Mouse (Mus musculus) midbrain, embryonic 10.5 days (tissue): ENCODE data around the gene Ppp4r1. TPM values are rescaled to one million over a fixed set of nuclear protein-coding genes. Genes with fewer than 3 reads are reported as not detected.

ENCODE experiments used
- DNase-seq: peaks from one replicate; pipeline ENCODE4 v3.0.0-alpha.2; 2017; ENCODE audit warnings: low spot score
- H3K27ac ChIP-seq: fragments of 300-500 bp; sonication (generic); replicated peaks from 2 replicates; pipeline ENCODE4 v1.5.1; 2016; ENCODE audit warnings: mild to moderate bottlenecking
- H3K27me3 ChIP-seq: fragments of 300-500 bp; sonication (generic); 2 replicates; pipeline ENCODE4 v1.6.1; 2016; ENCODE audit warnings: low read depth, mild to moderate bottlenecking; ENCODE audit not compliant: poor library complexity, severe bottlenecking
- H3K36me3 ChIP-seq: fragments of 300-500 bp; sonication (generic); 2 replicates; pipeline ENCODE4 v1.6.1; 2016; ENCODE audit warnings: mild to moderate bottlenecking, moderate library complexity
- H3K4me1 ChIP-seq: fragments of 300-500 bp; sonication (generic); 2 replicates; pipeline ENCODE4 v1.6.1; 2016
- H3K4me3 ChIP-seq: fragments of 300-500 bp; sonication (generic); 2 replicates; pipeline ENCODE4 v1.5.1; 2016; ENCODE audit warnings: mild to moderate bottlenecking, moderate library complexity
- H3K9me3 ChIP-seq: fragments of 300-500 bp; sonication (generic); replicated peaks from 2 replicates; pipeline ENCODE4 v1.6.1; 2016; ENCODE audit warnings: mild to moderate bottlenecking
- WGBS: fragments of 180-500 bp; shearing (Covaris S2); methylation state at CpG from one replicate; pipeline ENCODE4 v1.1.7; 2016; 5-methylcytosine and 5-hydroxymethylcytosine counted together
- polyA plus RNA-seq: library from polyadenylated mRNA; unstranded; fragments of >200 nt; fragmentation: Nextera tagmentation; extraction: Ambion mirVana; gene quantifications from 2 replicates; pipeline ENCODE4 v1.2.1, GENCODE M21; 2016

Gene Ppp4r1
- polyA plus RNA-seq, 1 experiment from 2014 or later: 58.2 TPM

DNA sequence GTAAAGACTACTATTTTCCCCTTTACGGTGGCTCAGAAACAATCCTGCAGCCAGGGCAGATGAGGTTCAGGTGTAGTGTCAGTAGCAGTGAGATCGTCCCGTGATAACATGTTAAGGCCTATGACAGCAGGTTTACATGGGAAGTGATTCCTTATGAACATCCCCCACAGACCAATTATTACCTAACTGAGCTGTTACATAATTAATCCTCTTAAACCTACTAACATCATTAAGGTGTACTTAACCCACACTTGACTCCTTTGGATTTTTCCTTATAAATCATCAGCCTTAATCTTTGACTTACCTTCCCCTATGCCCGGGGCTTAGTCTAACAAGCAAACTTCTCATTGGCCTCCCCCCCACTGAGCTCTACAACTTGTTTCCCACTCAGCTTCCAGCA lies 90.8 kb downstream of the Ppp4r1 start:
- 85% methylated on average over 4 of the region's 4 CpGs for WGBS
- Histone ChIP-seq H3K4me1 (peaks cover 13% of the 10 kb centered on the region), H3K4me3 (no peak overlapping the region), H3K27ac (no peak overlapping the region), H3K9me3 (no peaks in the 10 kb centered on the region), H3K36me3 (no peaks in the 10 kb centered on the region), H3K27me3 (no peaks in the 10 kb centered on the region)
- DNase-seq: no peak

DNA sequence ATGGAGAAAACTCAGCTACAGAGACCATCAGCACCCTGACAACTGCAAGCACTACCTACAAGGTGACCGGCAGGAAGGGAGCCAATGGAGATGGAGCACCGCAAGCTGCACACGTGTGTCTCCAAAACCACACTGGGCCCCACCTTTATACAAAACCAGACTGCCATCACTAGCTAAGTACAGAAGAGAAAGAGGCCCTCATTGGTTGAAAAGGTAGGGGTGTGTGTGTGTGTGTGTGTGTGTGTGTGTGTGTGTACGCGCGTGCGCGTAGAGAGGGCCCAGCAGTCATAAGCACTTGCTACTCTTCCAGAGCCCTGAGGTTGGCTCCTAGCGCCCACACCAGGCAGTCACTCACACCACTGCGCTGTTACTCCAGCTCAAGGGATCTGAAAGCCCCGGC lies 91.5 kb downstream of the Ppp4r1 start:
- no peak overlapping the region for H3K4me3 ChIP-seq
- H3K4me1 ChIP-seq: peaks cover 13% of the 10 kb centered on the region
- H3K36me3 ChIP-seq: no peaks in the 10 kb centered on the region
- no peak overlapping the region for H3K27ac ChIP-seq
- H3K27me3 ChIP-seq: no peaks in the 10 kb centered on the region
- WGBS: 90% methylated on average over 11 of the region's 11 CpGs
- H3K9me3 ChIP-seq: no peaks in the 10 kb centered on the region
- DNase-seq: no peak

DNA sequence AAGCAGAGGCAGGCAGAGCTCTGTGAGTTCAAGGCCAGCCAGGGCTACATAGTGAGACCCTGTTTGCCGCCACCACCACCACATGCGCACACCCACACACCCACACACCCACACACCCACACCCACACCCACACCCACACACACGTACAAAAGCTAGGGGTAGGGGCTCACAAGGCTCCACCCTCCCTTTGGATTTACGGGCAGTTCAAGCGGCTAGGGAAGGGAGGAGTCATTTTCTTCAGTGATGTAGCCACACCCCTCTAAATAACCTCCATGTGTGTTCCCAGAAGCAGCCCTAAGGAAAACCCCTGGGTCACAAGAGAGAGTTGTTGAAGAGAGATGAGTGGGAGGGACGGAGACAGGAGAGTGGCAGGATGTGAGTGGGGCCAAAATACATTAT lies 94.7 kb downstream of the Ppp4r1 start:
- H3K36me3 ChIP-seq: no peaks in the 10 kb centered on the region
- no peaks in the 10 kb centered on the region for H3K27me3 ChIP-seq
- WGBS: 85% methylated on average over 6 of the region's 6 CpGs
- H3K27ac ChIP-seq: no peak overlapping the region
- H3K4me1 ChIP-seq: peaks cover 6% of the 10 kb centered on the region
- no peak overlapping the region for H3K4me3 ChIP-seq
- DNase-seq: no peak
- H3K9me3 ChIP-seq: no peaks in the 10 kb centered on the region

DNA sequence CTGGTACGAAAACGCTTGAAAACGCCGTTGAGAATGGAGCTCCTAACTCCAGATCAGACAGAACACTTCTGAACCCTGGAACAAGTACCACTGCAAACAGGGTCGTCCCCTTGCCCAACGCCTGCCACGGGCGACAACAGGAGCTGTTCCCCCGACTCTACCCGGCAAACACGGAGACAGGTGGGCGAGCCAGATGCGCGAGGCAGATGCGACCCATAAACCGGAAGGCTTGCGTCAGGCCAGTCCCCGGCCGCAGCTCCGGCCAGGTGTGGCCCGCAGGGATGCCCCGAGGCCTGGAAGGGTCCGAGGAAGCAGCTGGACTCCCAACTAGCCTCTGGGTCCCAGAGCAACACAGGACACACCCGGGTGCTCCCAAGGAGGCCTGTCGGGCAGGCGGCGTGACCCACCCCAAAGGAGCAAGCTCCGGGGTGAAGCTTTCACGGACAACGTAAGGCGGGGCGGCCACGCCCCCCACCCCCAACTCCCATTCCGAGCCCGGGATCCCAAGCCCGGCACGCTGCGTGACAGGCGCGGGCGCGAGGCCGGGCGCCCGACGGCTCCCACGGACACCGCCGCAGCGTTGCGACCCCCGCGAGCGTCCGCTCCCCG lies 101.8 kb downstream of the Ppp4r1 start:
- H3K4me3 ChIP-seq: peak overlapping the region; percentile 98
- H3K36me3 ChIP-seq: no peaks in the 10 kb centered on the region
- peaks cover 33% of the 10 kb centered on the region for H3K4me1 ChIP-seq
- peak overlapping the region; percentile 91 for H3K27ac ChIP-seq
- under 1% methylated on average over 56 of the region's 56 CpGs for WGBS
- no peaks in the 10 kb centered on the region for H3K27me3 ChIP-seq
- DNase-seq: no peak
- H3K9me3 ChIP-seq: no peaks in the 10 kb centered on the region

DNA sequence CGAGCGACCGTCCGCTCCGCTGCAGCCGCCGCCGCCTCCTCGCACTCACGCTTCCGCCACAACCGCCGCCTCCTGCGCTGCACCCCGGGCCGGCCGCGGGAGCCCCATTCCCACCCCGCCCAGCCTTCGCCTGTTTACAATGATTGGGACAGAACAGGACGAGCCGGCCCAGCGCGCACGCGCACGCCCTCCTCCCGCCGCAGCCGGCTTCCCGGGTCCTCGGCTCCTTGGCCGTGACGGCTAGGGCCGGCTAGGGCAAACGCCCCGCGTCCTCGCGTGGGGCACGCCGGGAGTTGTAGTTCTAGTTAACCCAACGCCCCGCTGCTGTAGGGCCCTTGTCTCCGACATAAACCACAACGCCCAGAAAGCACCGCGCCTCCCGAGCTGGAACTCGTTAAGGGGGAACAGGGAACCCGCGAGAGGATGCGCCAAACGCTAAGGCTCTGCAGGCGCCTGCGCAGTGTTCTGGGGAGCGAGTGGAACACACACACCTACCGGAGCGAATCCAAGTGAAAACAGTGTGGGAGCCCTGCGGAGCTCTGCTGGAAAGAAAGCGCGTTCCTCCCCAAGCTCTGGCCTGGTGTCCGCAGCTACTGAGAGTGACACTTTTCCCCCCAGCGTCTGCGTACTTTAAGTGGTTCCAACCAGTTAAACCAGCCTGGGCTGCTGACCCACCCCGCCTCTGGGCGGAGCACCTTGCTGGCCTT lies 102.5 kb downstream of the Ppp4r1 start:
- under 1% methylated on average over 67 of the region's 67 CpGs for WGBS

DNA sequence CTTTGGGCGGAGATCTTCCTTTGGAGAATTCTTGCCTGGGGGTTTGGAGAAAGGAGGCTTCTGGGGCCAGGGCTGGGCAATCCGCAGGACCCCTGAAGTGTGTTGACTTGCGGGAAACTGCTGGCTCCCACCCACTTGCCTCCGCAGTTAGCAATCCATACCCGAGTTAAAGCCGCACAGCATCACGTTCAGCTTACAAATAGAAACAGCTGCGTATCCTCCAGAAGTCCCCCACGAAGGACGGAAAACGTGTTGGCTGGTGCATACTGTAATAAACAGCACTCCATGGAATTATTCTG lies 103.0 kb downstream of the Ppp4r1 start:
- Histone ChIP-seq H3K4me1 (peaks cover 33% of the 10 kb centered on the region), H3K27ac (peak overlapping the region; percentile 91), H3K36me3 (no peaks in the 10 kb centered on the region), H3K4me3 (peak overlapping the region; percentile 98), H3K27me3 (no peaks in the 10 kb centered on the region), H3K9me3 (no peaks in the 10 kb centered on the region)
- no peak for DNase-seq
- under 1% methylated on average over 11 of the region's 11 CpGs for WGBS

More for the DNA sequence above, 102.5 kb downstream of the Ppp4r1 start:
- H3K27me3 ChIP-seq: no peaks in the 10 kb centered on the region
- DNase-seq: peak; percentile 99
- peaks cover 33% of the 10 kb centered on the region for H3K4me1 ChIP-seq
- peak overlapping the region; percentile 91 for H3K27ac ChIP-seq
- H3K36me3 ChIP-seq: no peaks in the 10 kb centered on the region
- no peaks in the 10 kb centered on the region for H3K9me3 ChIP-seq
- peak overlapping the region; percentile 98 for H3K4me3 ChIP-seq

DNA sequence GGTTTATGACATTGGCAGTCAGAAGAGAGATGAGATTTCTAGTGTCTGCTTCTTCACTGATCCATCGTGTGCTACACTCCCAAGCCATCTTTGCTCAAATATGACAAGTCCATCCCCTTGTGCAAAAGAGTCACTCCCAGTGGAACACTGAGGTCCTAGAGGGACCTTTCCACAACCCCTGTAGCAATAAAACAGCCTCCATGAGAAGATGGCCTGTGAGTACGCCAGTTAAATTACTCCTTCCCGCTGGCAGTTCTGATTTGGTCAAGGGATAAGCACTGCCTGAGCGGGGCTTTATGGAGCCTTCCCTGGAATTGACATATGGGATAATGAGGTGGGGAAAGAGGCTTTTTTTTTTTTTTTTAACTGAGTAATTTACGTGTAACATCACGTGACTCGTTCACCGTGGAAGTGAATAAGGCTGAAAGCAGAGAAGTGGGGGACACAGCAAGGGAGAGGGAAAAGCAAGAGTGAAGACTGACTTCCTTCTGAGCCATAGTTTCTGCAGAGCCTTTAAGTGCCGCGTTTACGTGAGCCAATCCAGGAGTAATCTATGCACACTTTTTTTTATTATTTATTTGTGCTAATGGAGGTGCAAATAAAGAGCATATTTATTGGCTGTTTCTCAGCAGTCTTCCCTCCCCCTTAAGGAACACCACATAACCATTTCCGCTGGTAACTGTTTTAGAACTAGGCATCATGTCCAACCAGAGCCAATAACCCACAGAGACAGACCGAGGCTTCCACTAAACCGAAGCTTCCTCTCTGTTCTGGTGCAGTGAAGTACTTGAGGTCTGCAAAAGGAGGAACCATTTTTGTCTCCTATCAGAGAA lies 103.5 kb downstream of the Ppp4r1 start, which contains the start of gene Ralbp1:
Gene Ralbp1 (minus strand): TSS at position 102 of the 833 bp plus-strand sequence.
- peak; percentile 40 for DNase-seq

DNA sequence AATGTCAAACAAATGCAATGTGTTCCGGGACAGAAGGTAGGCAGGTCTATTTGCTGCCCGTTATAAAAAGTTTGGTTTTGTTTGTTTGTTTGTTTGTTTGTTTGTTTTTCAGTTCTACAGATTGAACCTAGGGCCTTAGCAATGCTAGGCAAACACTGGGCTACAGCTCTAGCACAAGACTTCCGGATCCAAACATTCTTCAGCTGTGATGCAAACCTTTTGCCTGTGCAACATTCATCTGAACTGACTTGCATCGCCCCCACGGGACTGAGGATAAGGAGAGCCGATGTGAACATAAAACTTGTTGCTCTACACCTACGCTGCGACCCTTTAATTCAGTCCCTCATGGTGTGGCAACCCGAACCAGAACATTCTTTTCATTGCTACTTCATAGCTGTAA lies 104.2 kb downstream of the Ppp4r1 start:
- no peaks in the 10 kb centered on the region for H3K9me3 ChIP-seq
- no peaks in the 10 kb centered on the region for H3K36me3 ChIP-seq
- no peaks in the 10 kb centered on the region for H3K27me3 ChIP-seq
- H3K27ac ChIP-seq: peak overlapping the region; percentile 91; the same call in 1 of the 2 replicates
- WGBS: 86% methylated on average over 9 of the region's 9 CpGs
- H3K4me1 ChIP-seq: peaks cover 33% of the 10 kb centered on the region
- peak overlapping the region; percentile 98 for H3K4me3 ChIP-seq
- no peak for DNase-seq

More for the DNA sequence above, 103.5 kb downstream of the Ppp4r1 start, which contains the start of gene Ralbp1:
- H3K27me3 ChIP-seq: no peaks in the 10 kb centered on the region
- 17% methylated on average over 14 of the region's 14 CpGs for WGBS
- H3K4me3 ChIP-seq: peak within 1 kb of the TSS; percentile 98
- no peaks in the 10 kb centered on the region for H3K9me3 ChIP-seq
- peak within 1 kb of the TSS; percentile 91 for H3K27ac ChIP-seq
- H3K36me3 ChIP-seq: no peaks in the 10 kb centered on the region
- H3K4me1 ChIP-seq: peaks cover 33% of the 10 kb centered on the region

DNA sequence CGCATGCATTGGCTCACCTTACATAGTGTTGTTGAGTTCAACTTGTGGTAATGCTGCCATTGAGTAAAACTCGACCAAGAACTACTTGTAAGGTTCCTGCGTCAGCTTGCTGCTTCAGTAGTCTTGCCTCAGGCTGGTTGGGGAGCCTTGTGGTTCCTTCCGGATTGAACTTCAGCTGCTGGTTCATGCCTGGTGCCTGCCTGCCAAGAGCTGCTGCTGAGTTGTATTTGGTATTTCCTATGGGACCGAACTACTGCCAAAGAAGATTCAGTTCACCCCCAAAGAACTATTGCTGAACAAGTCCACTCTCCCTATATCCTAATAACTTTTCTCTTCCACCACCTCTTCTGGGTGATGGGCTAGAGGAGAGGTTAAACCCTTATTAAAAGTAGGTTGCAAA lies 107.1 kb downstream of the Ppp4r1 start:
- 84% methylated on average over 5 of the region's 5 CpGs for WGBS
- no peak overlapping the region for H3K4me3 ChIP-seq
- no peaks in the 10 kb centered on the region for H3K27me3 ChIP-seq
- H3K9me3 ChIP-seq: no peaks in the 10 kb centered on the region
- H3K36me3 ChIP-seq: no peaks in the 10 kb centered on the region
- no peak overlapping the region for H3K27ac ChIP-seq
- peaks cover 14% of the 10 kb centered on the region for H3K4me1 ChIP-seq
- peak; percentile 9 for DNase-seq

Other genes with a start within 250 kb of the Ppp4r1 start
- 0.11 TPM in 1 of 2 replicates, not detected in the other for gene Tmem232, start 241.8 kb upstream of the Ppp4r1 start, polyA plus RNA-seq
- gene Vapa, start 169.0 kb upstream of the Ppp4r1 start, polyA plus RNA-seq: 174 and 184 TPM in 2 replicates
- gene Txndc2, start 140.4 kb upstream of the Ppp4r1 start, polyA plus RNA-seq: not detected in 2 replicates
- 62.5 and 67.3 TPM in 2 replicates for gene Rab31, start 9.8 kb upstream of the Ppp4r1 start, polyA plus RNA-seq
- gene Ralbp1, start 103.2 kb downstream of the Ppp4r1 start, polyA plus RNA-seq: 49.3 and 51.6 TPM in 2 replicates
- 83.0 and 92.7 TPM in 2 replicates for gene Twsg1, start 168.7 kb downstream of the Ppp4r1 start, polyA plus RNA-seq